Mouse (Mus musculus) ES-Bruce4 (cell line): ENCODE measurements around the gene Slc7a11. TPM values are rescaled to one million over a fixed set of nuclear protein-coding genes. Genes with fewer than 3 reads are reported as not detected.

Experiments used
- H3K27ac ChIP-seq: 2 replicates; pipeline ENCODE4 v1.5.1; 2012; ENCODE audit warnings: low read length, inconsistent platforms; ENCODE audit not compliant: insufficient read depth
- H3K27me3 ChIP-seq: 2 replicates; pipeline ENCODE4 v1.6.1; 2012; ENCODE audit warnings: mild to moderate bottlenecking, low read length, inconsistent platforms; ENCODE audit not compliant: control insufficient read depth, poor library complexity, insufficient read depth, severe bottlenecking
- H3K36me3 ChIP-seq: 2 replicates; pipeline ENCODE4 v1.6.1; 2012; ENCODE audit warnings: inconsistent platforms, mild to moderate bottlenecking, low read length, moderate library complexity; ENCODE audit not compliant: control insufficient read depth, poor library complexity, insufficient read depth, severe bottlenecking
- H3K4me1 ChIP-seq: one replicate; pipeline ENCODE4 v1.8.1; 2011; ENCODE audit warnings: low read length; ENCODE audit not compliant: control insufficient read depth, insufficient read depth
- H3K4me3 ChIP-seq: 2 replicates; pipeline ENCODE4 v1.5.1; 2011; ENCODE audit warnings: low read depth, mild to moderate bottlenecking, low read length
- H3K9ac ChIP-seq: 2 replicates; pipeline ENCODE4 v1.6.1; 2012; ENCODE audit warnings: low read depth, mild to moderate bottlenecking, inconsistent platforms; ENCODE audit not compliant: poor library complexity, severe bottlenecking
- H3K9me3 ChIP-seq: replicated peaks from 2 replicates; pipeline ENCODE4 v1.6.1; 2012; ENCODE audit warnings: mild to moderate bottlenecking, low read length, inconsistent platforms; ENCODE audit not compliant: control insufficient read depth, poor library complexity, insufficient read depth, severe bottlenecking
- CTCF ChIP-seq: IDR thresholded peaks from one replicate; pipeline ENCODE4 v1.8.1; 2011; ENCODE audit warnings: low read depth, low read length
- EP300 ChIP-seq: IDR thresholded peaks from 2 replicates; pipeline ENCODE4 v1.6.1; 2011; ENCODE audit warnings: low read depth, low read length; ENCODE audit not compliant: insufficient read depth
- POLR2A ChIP-seq: IDR thresholded peaks from one replicate; pipeline ENCODE4 v1.8.1; 2011; ENCODE audit warnings: low read length; ENCODE audit not compliant: insufficient read depth
- polyA plus RNA-seq: library from polyadenylated mRNA; stranded (reverse); fragments of >200 nt; gene quantifications from 2 replicates; pipeline ENCODE4 v1.2.4, GENCODE M21; 2011; ENCODE audit warnings: low read depth; ENCODE audit not compliant: missing spikeins, insufficient read depth, insufficient read length

The Slc7a11 gene
- polyA plus RNA-seq: 0.31 and 0.46 TPM in 2 replicates

- Histone ChIP-seq H3K27me3 (no peaks in the 10 kb centered on the region), H3K36me3 (no peaks in the 10 kb centered on the region), H3K9ac (no peak within 1 kb of the TSS), H3K4me1 (peaks cover 3% of the 10 kb centered on the region), H3K9me3 (no peaks in the 10 kb centered on the region), H3K4me3 (no peak within 1 kb of the TSS), H3K27ac (no peak within 1 kb of the TSS)
- TF ChIP-seq EP300: no peak
- TF ChIP-seq POLR2A: no peak
- TF ChIP-seq CTCF: no peak
Measured at GRCm38 (mm10) chr3:50443421-50443916, at the start of gene Slc7a11. Gene Slc7a11 (minus strand): TSS chr3:50443614.

- no peak overlapping the region for H3K9ac ChIP-seq
- H3K27me3 ChIP-seq: no peaks in the 10 kb centered on the region
- H3K4me3 ChIP-seq: no peak overlapping the region
- no peaks in the 10 kb centered on the region for H3K36me3 ChIP-seq
- TF ChIP-seq CTCF: no peak
- no peak for TF ChIP-seq EP300
- TF ChIP-seq POLR2A: no peak
- no peaks in the 10 kb centered on the region for H3K9me3 ChIP-seq
- H3K27ac ChIP-seq: no peak overlapping the region
- no peaks in the 10 kb centered on the region for H3K4me1 ChIP-seq
Measured at GRCm38 (mm10) chr3:50491678-50492077, 48.3 kb upstream of the Slc7a11 start.

GRCm38 (mm10) chr3:50484076-50484475, 40.7 kb upstream of the Slc7a11 start:
- TF ChIP-seq EP300 (no peak), CTCF (no peak), POLR2A (no peak)
- Histone ChIP-seq H3K4me3 (no peak overlapping the region), H3K9ac (no peak overlapping the region), H3K27ac (no peak overlapping the region), H3K36me3 (no peaks in the 10 kb centered on the region), H3K4me1 (no peaks in the 10 kb centered on the region), H3K27me3 (no peaks in the 10 kb centered on the region), H3K9me3 (no peaks in the 10 kb centered on the region)

- no peak overlapping the region for H3K27ac ChIP-seq
- H3K4me3 ChIP-seq: no peak overlapping the region
- no peaks in the 10 kb centered on the region for H3K27me3 ChIP-seq
- H3K9ac ChIP-seq: no peak overlapping the region
- no peaks in the 10 kb centered on the region for H3K9me3 ChIP-seq
- no peak for TF ChIP-seq EP300
- TF ChIP-seq CTCF: no peak
- TF ChIP-seq POLR2A: no peak
- H3K4me1 ChIP-seq: no peaks in the 10 kb centered on the region
- H3K36me3 ChIP-seq: no peaks in the 10 kb centered on the region
Measured at GRCm38 (mm10) chr3:50462223-50462622, 18.8 kb upstream of the Slc7a11 start.

- no peak for TF ChIP-seq POLR2A
- no peak for TF ChIP-seq EP300
- no peak for TF ChIP-seq CTCF
- Histone ChIP-seq H3K27ac (no peak overlapping the region), H3K27me3 (no peaks in the 10 kb centered on the region), H3K9ac (no peak overlapping the region), H3K9me3 (no peaks in the 10 kb centered on the region), H3K4me1 (no peaks in the 10 kb centered on the region), H3K36me3 (no peaks in the 10 kb centered on the region), H3K4me3 (no peak overlapping the region)
Measured at GRCm38 (mm10) chr3:50457136-50457535, 13.7 kb upstream of the Slc7a11 start.

- TF ChIP-seq CTCF (no peak), EP300 (no peak), POLR2A (no peak)
- Histone ChIP-seq H3K4me1 (no peaks in the 10 kb centered on the region), H3K36me3 (no peaks in the 10 kb centered on the region), H3K4me3 (no peak overlapping the region), H3K9ac (no peak overlapping the region), H3K27ac (no peak overlapping the region), H3K27me3 (no peaks in the 10 kb centered on the region), H3K9me3 (no peaks in the 10 kb centered on the region)
Measured at GRCm38 (mm10) chr3:50456564-50456963, 13.2 kb upstream of the Slc7a11 start.
